Mouse (Mus musculus) embryonic fibroblast, embryonic 13.5 days (primary cell): ENCODE data around the gene Gm5415.

ENCODE experiments used
- CTCF ChIP-seq: IDR thresholded peaks from 2 replicates; pipeline ENCODE4 v1.5.1; 2011; ENCODE audit warnings: mild to moderate bottlenecking, control low read depth, low read length, moderate library complexity, borderline replicate concordance; ENCODE audit not compliant: insufficient read depth
- POLR2A ChIP-seq: IDR thresholded peaks from 2 replicates; pipeline ENCODE4 v1.6.1; 2011; ENCODE audit warnings: low read depth, mild to moderate bottlenecking, control low read depth, low read length, moderate library complexity

- TF ChIP-seq POLR2A: no peak
- TF ChIP-seq CTCF: no peak
These were observed 43.7 kb downstream of the Gm5415 start for GRCm38 (mm10) chr1:32503381-32503780.
